Mouse (Mus musculus) stomach, adult 2 months (tissue): ENCODE measurements around the gene Zfp936. TPM values are rescaled to one million over a fixed set of nuclear protein-coding genes. Genes with fewer than 3 reads are reported as not detected.

ENCODE experiments used
- polyA plus RNA-seq: library from polyadenylated mRNA; depleted of rRNA; stranded (reverse); fragments of >200 nt; gene quantifications from 2 replicates; pipeline ENCODE4 v1.2.3, GENCODE M21; 2012; rRNA removed

Zfp936 gene
- not detected in 2 replicates for polyA plus RNA-seq

GRCm38 (mm10) chr7:43113929-43114328 lies at the start of gene Zfp936:
TSS of gene Zfp936 (plus strand) at chr7:43114229.

Other genes with a start within 250 kb of the Zfp936 start
- gene Gm2381, start 247.0 kb upstream of the Zfp936 start, polyA plus RNA-seq: not detected in 2 replicates
- gene Vmn2r63, start 180.4 kb upstream of the Zfp936 start, polyA plus RNA-seq: not detected in 2 replicates
- gene Gm9268, start 95.5 kb upstream of the Zfp936 start, polyA plus RNA-seq: not detected in 2 replicates
- gene Zfp715, start 199.1 kb downstream of the Zfp936 start, polyA plus RNA-seq: 0.30 and 0.62 TPM in 2 replicates
- 1.4 and 1.7 TPM in 2 replicates for gene Siglecf, start 237.1 kb downstream of the Zfp936 start, polyA plus RNA-seq